Mouse (Mus musculus): ENCODE measurements around the gene Atf6b.

GRCm38 (mm10) chr17:34648141-34648890, 1.4 kb downstream of the Atf6b start:
- TF ChIP-seq CTCF (IDR thresholded peaks at IDR 0.05; ENCODE audit: control insufficient read depth, insufficient read depth, insufficient replicate concordance, low read depth, low read length) (no peak), POLR2A (IDR thresholded peaks at IDR 0.05; ENCODE audit: control insufficient read depth, low read depth, low read length) (no peak)
